Mouse (Mus musculus) myocyte (in vitro differentiated cells): ENCODE results near the gene Gm43518.

Source experiments
- E2F4 ChIP-seq: IDR thresholded peaks from one replicate; pipeline ENCODE4 v1.6.1; 2011; ENCODE audit warnings: mild to moderate bottlenecking, control low read depth, moderate library complexity; ENCODE audit not compliant: insufficient read depth
- MAX ChIP-seq: IDR thresholded peaks from one replicate; pipeline ENCODE4 v1.6.1; 2011; ENCODE audit warnings: low read depth, mild to moderate bottlenecking, control low read depth
- MYOD1 ChIP-seq, 3 experiments: IDR thresholded peaks; one replicate each; pipeline ENCODE4 v1.6.1; 2011; ENCODE audit warnings: control low read depth in 2 of 3, low read depth in 2 of 3, mild to moderate bottlenecking in 2 of 3, moderate library complexity in 1 of 3; ENCODE audit not compliant: insufficient read length in 2 of 3, control insufficient read depth in 1 of 3
- MYOG ChIP-seq, 3 experiments: IDR thresholded peaks; one replicate each; pipeline ENCODE4 v1.6.1; 2011; ENCODE audit warnings: control low read depth in 2 of 3, low read depth in 2 of 3, mild to moderate bottlenecking in 2 of 3; ENCODE audit not compliant: insufficient read length in 2 of 3, control insufficient read depth in 1 of 3, insufficient read depth in 1 of 3
- POLR2A ChIP-seq: IDR thresholded peaks from one replicate; pipeline ENCODE4 v1.6.1; 2011; ENCODE audit warnings: low read depth, mild to moderate bottlenecking, control low read depth, moderate library complexity; ENCODE audit not compliant: insufficient read length

DNA sequence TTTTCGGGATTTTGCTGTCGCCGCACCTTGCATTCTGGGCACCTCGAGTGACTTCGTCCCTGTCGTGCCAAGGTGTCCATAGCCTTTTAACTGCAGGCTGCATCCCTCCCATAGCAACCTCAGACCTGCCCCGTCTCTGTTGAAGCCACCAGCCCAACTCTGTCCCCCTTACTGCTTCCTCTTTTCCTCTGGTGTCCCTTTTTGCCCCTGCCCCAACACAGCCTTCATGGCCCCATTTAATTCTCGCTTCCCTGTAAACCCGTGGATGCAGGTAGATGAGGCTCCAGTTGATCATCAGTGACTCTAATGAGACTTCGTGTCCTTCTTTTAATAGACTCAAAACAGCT, 19.6 kb upstream of the Gm43518 start:
- no peak for TF ChIP-seq POLR2A
- no peak for TF ChIP-seq MYOD1 (IDR thresholded peaks at IDR 0.05; ENCODE audit: control insufficient read depth in 1 of 3, insufficient read length in 2 of 3, low read depth in 2 of 3)
- TF ChIP-seq E2F4 = no peak
- no peak for TF ChIP-seq MYOG (IDR thresholded peaks at IDR 0.05; ENCODE audit: control insufficient read depth in 1 of 3, insufficient read depth in 1 of 3, insufficient read length in 2 of 3, low read depth in 2 of 3)
- TF ChIP-seq MAX = no peak
